Mouse (Mus musculus) embryo, embryonic 11.5 days (tissue): ENCODE data around the gene Parp8.

Source experiments
- DNase-seq: peaks from one replicate; pipeline ENCODE4 v3.0.0-alpha.2; 2012; ENCODE audit warnings: low read depth, low spot score

The Parp8 gene

GRCm38 (mm10) chr13:117025226-117026067 lies at the start of gene Parp8:
Gene Parp8 (minus strand): TSS chr13:117025537.
- peak; percentile 63 for DNase-seq

- no peak for DNase-seq
Observed at GRCm38 (mm10) chr13:117062628-117063315, 37.4 kb upstream of the Parp8 start.

GRCm38 (mm10) chr13:117056466-117056865 lies 31.1 kb upstream of the Parp8 start:
- no peak for DNase-seq

GRCm38 (mm10) chr13:117054811-117055496 lies 29.6 kb upstream of the Parp8 start:
- no peak for DNase-seq

GRCm38 (mm10) chr13:117052748-117053147 lies 27.4 kb upstream of the Parp8 start:
- no peak for DNase-seq

- DNase-seq: no peak
Observed at GRCm38 (mm10) chr13:117048541-117048971, 23.2 kb upstream of the Parp8 start.

GRCm38 (mm10) chr13:117043567-117043966 lies 18.2 kb upstream of the Parp8 start:
- no peak for DNase-seq

- DNase-seq: no peak
Observed at GRCm38 (mm10) chr13:117041021-117041420, 15.7 kb upstream of the Parp8 start.

GRCm38 (mm10) chr13:117036277-117036676 lies 10.9 kb upstream of the Parp8 start:
- DNase-seq: no peak

GRCm38 (mm10) chr13:117035121-117035520 lies 9.8 kb upstream of the Parp8 start:
- no peak for DNase-seq

- DNase-seq: no peak
Observed at GRCm38 (mm10) chr13:117034676-117035075, 9.3 kb upstream of the Parp8 start.

- DNase-seq: no peak
Observed at GRCm38 (mm10) chr13:117033676-117034308, 8.5 kb upstream of the Parp8 start.

GRCm38 (mm10) chr13:117032402-117032801 lies 7.1 kb upstream of the Parp8 start:
- DNase-seq: no peak

- no peak for DNase-seq
Observed at GRCm38 (mm10) chr13:117031546-117031945, 6.2 kb upstream of the Parp8 start.

GRCm38 (mm10) chr13:117028221-117028620 lies 2.9 kb upstream of the Parp8 start:
- DNase-seq: no peak

GRCm38 (mm10) chr13:117027336-117027735 lies 2.0 kb upstream of the Parp8 start:
- no peak for DNase-seq

- no peak for DNase-seq
Observed at GRCm38 (mm10) chr13:117026276-117026780, 991 bp upstream of the Parp8 start.

- no peak for DNase-seq
Observed at GRCm38 (mm10) chr13:117024916-117025225, 466 bp downstream of the Parp8 start.

- DNase-seq: peak; percentile 56
Observed at GRCm38 (mm10) chr13:117024127-117024915, 1.0 kb downstream of the Parp8 start.

- DNase-seq: no peak
Observed at GRCm38 (mm10) chr13:117023346-117024050, 1.8 kb downstream of the Parp8 start.
